Mouse (Mus musculus): ENCODE data around the gene Mindy1. TPM values are rescaled to one million over a fixed set of nuclear protein-coding genes. Genes with fewer than 3 reads are reported as not detected.
"Not testable (repeated sequence)": the region's sequence is repeated elsewhere in the genome, so short reads cannot be mapped to it uniquely, and the experiment has no call there.

The Mindy1 gene
- total RNA-seq, 2 experiments from 2014 or later = 17.0 to 19.7 TPM

DNA sequence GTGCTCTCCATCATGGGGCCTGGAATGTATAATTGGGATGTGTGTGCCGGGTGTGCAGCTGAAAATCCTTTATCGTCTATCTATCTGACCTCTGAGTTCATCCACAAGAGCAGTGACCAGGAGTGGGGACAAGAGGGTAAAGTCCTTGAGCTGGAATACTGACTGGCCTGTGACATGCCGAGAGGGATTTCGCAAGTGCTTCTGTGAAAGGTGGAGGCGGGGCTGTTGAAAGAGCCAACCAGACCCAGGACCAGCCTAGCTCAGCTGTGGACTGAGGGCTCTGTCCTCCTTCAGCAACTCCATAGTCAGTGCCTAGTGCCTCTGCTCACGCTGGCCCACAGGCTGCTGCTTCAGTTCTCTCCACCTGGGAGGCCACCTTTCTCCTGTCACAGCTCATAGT lies 37.4 kb downstream of the Mindy1 start:
- DNase-seq (ENCODE audit: low spot score in 2 of 2) = no peak

DNA sequence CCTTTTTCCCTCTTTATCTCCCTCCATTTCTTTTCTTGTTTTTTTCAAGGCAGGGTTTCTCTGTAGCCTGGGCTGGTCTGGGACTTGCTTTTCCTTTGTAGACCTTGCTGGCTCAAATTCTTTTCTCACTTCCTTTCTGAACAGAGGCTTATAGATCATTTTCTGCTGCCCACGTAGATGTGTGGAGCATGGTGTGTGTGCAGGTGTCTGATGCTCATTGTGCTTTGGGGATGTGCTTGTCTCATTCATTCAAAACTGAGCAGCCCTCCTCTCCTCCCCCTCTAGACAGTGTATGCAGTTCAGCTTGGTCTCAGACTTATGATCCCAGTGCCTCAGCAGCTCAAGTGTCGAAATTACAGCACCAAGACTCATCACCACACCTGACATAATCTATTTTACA lies 38.0 kb downstream of the Mindy1 start:
- no peak for DNase-seq (ENCODE audit: low spot score in 2 of 2)

DNA sequence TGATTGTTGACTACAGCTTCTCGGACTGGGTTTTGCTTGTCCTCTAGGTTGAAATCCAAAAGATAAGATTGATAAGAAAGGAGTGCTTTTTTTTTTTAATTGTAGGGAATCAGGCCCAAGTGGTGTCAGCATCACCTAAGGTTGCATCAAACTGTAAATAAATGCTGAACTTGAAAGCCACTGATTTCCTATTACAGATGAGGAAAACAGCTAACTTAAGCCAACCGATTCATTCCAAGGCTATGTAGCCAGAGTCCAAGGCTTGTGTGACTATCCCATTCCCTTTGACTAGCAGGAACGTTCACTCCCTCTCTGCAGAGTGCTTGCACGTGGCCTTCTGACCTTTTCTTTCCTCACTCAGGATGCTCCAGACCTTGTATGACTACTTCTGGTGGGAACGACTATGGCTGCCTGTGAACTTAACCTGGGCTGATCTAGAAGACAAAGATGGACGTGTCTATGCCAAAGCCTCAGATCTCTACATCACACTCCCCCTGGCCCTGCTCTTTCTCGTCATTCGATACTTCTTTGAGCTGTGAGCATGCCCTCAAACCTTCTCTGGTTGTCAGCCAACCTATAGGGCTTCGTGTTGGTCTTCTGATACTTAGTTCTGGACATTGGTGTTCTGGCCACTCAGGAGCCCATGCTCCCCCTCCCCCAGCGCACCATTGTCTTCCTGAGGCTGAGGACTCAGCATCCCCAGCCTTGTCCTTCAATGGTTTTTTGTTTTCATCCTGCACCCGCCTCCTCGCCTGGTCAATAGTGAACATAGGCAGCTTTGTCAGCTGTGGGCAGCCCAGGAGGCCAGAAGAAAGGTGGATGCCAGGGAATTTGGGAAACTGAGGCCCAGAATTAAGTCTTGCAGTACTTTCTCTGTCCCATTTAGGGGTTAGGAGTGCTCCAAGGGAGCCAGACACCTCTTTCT lies 38.8 kb downstream of the Mindy1 start:
- peak in 1 of 2 experiments; percentile 31 for DNase-seq (ENCODE audit: low spot score in 2 of 2)

DNA sequence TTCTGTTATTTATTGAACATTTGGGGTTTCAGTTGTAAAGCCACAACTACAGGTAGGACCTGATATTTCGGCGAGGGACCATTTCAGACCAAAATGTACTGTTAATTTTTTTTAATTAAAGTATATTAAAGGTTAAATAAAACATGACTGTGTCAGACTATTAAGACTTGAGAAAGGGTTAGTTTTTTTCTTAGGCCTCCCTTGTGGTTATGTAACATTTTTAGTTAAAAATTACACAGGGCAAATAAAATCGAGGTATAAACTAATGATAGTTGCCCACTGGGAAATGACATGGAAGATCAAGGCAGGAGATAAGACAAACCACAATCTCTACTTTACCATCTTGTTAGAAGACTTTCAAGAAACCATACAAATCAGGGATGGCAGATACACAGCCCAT lies 42.3 kb downstream of the Mindy1 start:
- no peak for DNase-seq (ENCODE audit: low spot score in 2 of 2)

DNA sequence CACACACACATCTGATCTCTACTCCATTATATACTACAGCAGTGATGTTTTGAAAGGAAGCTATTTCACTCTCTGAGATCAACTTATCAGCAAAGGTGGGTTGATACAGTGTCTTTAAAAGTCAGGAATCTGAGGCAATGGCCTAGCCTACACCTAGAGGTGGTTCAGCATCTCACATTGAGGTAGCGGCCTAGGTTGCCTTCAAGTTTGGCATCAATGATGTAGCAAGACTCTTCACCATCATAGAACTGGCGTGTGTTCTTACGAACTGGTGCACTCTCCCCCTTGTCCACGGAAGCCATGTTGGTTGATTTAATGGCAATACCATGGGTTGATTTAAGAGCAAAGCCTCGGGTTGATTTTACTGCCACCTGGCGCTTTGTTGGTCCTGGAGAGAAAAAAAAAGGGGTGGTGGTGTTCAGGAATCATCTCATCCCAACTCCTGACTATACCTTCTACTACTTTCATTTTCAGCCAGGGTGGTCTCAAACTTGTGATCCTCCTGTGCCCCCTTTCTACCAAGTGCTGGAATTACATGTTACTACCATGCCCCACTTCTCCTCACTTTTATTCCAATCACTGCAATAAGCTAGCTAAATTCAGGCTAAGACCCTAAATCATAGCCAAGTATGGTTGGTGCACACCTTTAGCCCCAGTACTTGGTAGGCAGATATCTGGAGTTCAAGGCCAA lies 43.5 kb downstream of the Mindy1 start:
- DNase-seq (ENCODE audit: low spot score in 2 of 2) = no peak

DNA sequence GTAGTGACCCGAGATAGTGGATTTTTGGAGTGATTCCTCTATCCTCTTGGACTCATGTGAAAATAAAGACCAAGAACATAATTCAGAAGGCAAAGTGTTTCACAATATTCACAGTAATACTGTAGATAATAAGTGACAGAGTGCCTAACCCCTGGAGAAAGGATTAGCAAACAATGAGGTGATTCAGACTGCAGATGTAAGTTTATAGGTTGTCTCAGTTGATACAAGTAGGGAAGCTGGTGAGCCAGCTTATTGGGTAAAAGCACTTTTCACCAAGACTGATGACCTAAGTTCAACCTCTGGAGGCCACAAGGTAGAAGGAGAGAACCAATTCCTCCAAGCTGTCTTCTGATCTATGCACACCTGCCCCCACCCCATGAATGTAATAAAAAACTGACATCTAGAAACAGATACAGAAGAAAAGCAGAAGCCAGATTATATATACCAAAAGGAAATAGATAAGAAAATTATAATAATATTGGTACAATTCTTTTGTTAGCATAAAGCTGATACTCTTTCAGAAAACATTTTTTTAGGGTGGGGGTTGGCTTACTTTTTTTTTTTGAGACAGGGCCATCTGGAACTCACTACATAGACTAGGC lies 47.8 kb downstream of the Mindy1 start:
- DNase-seq (ENCODE audit: low spot score in 2 of 2) = no peak

DNA sequence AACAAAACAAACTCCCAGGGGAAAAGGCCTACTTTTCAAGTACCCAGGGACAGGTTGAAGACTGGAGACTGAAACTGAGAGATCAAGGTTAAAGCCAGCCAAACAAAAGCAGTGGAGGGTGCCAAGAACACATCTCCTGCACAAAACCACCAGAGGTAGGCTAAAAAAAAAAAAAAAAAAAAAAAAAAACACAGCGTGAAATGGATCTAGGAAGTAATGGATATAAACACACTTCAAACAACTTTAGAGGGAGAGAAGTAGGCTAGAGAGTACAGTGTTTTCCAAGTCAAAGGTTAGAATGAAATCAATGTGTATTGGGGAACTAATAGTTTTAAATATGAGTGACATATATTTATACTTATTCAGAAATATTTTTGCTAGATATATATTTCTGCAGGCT lies 50.4 kb downstream of the Mindy1 start:
- no peak for DNase-seq (ENCODE audit: low spot score in 2 of 2)

DNA sequence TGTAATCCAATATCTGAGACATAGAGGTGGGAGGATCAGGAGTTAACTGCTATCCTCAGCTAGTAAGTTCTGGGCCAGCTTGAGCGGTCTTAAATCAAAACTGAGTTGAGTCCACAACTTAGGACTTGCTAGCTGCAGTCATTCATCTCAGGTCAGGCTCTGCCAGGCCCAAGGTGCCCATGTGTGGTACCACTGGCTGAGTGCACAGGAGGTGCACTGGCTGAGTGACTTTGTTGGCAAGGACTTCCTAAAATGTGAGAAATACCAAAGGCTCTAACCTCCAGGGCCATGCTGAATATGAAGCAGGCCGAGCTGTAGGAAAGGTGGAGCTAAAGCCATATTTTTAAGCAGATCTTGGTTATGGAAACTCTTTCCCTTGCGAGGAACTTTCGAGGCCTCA lies 56.2 kb downstream of the Mindy1 start:
- no peak for DNase-seq (ENCODE audit: low spot score in 2 of 2)

DNA sequence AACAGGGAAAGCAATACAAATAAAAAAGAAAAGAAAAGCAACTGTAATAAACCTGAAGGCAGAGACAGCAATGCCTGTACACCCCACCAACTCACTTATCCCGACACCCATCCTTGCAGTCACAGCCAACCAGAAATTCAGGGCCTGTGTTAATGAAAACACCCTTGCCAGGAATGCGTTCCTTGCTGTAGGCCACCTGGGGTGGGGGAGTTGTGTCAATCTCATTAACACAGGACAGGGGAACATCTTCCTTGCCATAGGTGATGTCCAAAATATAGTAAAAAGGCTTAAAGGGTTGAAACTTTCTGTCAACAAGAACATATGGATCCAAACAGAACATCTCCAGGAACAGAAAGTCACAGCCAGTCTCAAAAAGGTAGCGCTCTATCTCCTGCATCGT lies 57.1 kb downstream of the Mindy1 start:
- DNase-seq (ENCODE audit: low spot score in 2 of 2) = no peak

DNA sequence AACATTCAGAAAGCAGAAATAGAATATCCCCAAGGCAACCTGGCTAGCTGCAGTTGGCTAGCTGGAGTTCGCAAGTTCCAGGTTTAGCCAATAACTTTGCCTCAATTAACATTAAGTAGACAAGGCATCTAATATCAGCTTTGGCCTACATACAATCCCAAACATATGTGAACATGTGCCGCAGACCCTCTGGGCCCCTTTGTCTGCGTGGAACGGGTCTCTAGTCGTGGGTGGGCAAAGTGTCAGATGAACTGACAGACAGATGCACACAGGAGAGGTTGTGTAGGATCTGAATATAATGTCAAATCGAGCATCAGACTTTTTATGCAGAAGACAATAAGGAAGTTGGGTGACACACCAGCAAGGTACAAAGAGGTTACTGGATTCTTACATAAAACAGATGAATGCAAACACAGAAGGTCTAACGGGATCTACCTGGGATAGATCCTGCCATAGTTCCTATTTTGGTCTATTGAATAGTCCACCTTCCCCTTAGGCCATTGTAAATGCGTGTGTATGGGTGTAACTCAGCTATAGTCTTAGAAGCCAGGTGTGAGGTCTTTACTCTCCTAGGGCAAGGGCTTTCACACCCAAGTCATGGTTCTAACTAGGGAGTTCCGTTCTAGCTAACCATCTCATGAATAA lies 62.3 kb downstream of the Mindy1 start:
- not testable (repeated sequence) for DNase-seq (ENCODE audit: low spot score in 2 of 2)

Other genes with a start within 250 kb of the Mindy1 start
- gene Psmd4, start 238.7 kb upstream of the Mindy1 start, total RNA-seq (2021) = 100 to 1,000 TPM; 165 to 171 TPM
- 10 to 100 TPM; 53.1 to 61.1 TPM for gene Pip5k1a, start 174.4 kb upstream of the Mindy1 start, total RNA-seq (2021)
- 10 to 100 TPM; 41.7 to 44.4 TPM for gene Vps72, start 170.3 kb upstream of the Mindy1 start, total RNA-seq (2021)
- gene Tmod4, start 156.9 kb upstream of the Mindy1 start, total RNA-seq (2021) = under 1 TPM in 1 of 2 experiments, not detected in 1; 0.73 TPM
- 10 to 100 TPM; 45.3 to 47.6 TPM for gene Scnm1, start 147.3 kb upstream of the Mindy1 start, total RNA-seq (2021)
- gene Lysmd1, start 147.3 kb upstream of the Mindy1 start, total RNA-seq (2021) = 10 to 100 TPM; 15.8 to 17.1 TPM
- 1 to 10 TPM; 1.5 to 1.6 TPM for gene Tnfaip8l2, start 139.0 kb upstream of the Mindy1 start, total RNA-seq (2021)
- gene Sema6c, start 120.9 kb upstream of the Mindy1 start, total RNA-seq (2021) = 10 to 100 TPM; 24.4 to 27.0 TPM
- gene Gabpb2, start 63.4 kb upstream of the Mindy1 start, total RNA-seq (2021) = 10 to 100 TPM in 1 of 2 experiments, 1 to 10 TPM in 1; 9.6 to 10.4 TPM
- gene Cdc42se1, start 52.6 kb upstream of the Mindy1 start, total RNA-seq (2021) = 10 to 100 TPM; 57.0 to 60.1 TPM
- 100 to 1,000 TPM; 265 to 266 TPM for gene Mllt11, start 49.2 kb upstream of the Mindy1 start, total RNA-seq (2021)
- under 1 TPM in 1 of 2 experiments, not detected in 1; 0.37 TPM for gene Gm128, start 39.7 kb upstream of the Mindy1 start, total RNA-seq (2021)
- under 1 TPM in 1 of 2 experiments, not detected in 1; 0.63 TPM for gene Bnipl, start 30.2 kb upstream of the Mindy1 start, total RNA-seq (2021)
- 10 to 100 TPM; 24.3 to 24.4 TPM for gene Prune1, start 731 bp downstream of the Mindy1 start, total RNA-seq (2021)
- under 1 TPM; 0.59 to 0.91 TPM for gene Anxa9, start 25.8 kb downstream of the Mindy1 start, total RNA-seq (2021)
- 10 to 100 TPM; 42.0 to 43.5 TPM for gene Cers2, start 33.4 kb downstream of the Mindy1 start, total RNA-seq (2021)
- gene Setdb1, start 75.9 kb downstream of the Mindy1 start, total RNA-seq (2021) = 10 to 100 TPM; 33.1 to 34.7 TPM
- gene 4930558C23Rik, start 121.5 kb downstream of the Mindy1 start, total RNA-seq (2021) = not detected
- 10 to 100 TPM; 31.1 to 34.7 TPM for gene Arnt, start 153.0 kb downstream of the Mindy1 start, total RNA-seq (2021)
- gene Ctsk, start 217.9 kb downstream of the Mindy1 start, total RNA-seq (2021) = 1 to 10 TPM; 4.0 to 4.2 TPM
- gene Ctss, start 245.4 kb downstream of the Mindy1 start, total RNA-seq (2021) = 10 to 100 TPM; 67.5 to 69.8 TPM

All from left cerebral cortex, adult 18-20 months (tissue).